Mouse (Mus musculus) heart, embryonic 12.5 days (tissue): ENCODE measurements around the gene Agps. TPM values are rescaled to one million over a fixed set of nuclear protein-coding genes. Genes with fewer than 3 reads are reported as not detected.

ENCODE experiments used
- ATAC-seq: fragments of 200-750 bp; cut with Nextera tagmentation; 2 replicates; pipeline ENCODE4 v1.8.0; 2017; ENCODE audit warnings: moderate TSS enrichment, moderate library complexity; ENCODE audit not compliant: insufficient number of reproducible peaks, low FRiP score
- H3K27ac ChIP-seq: fragments of 300-500 bp; sonication (generic); 2 replicates; pipeline ENCODE4 v1.5.1; 2016; ENCODE audit warnings: mild to moderate bottlenecking, moderate library complexity; ENCODE audit not compliant: poor library complexity, severe bottlenecking
- H3K27me3 ChIP-seq: fragments of 300-500 bp; sonication (generic); replicated peaks from 2 replicates; pipeline ENCODE4 v1.6.1; 2016; ENCODE audit warnings: mild to moderate bottlenecking, moderate library complexity
- H3K36me3 ChIP-seq: fragments of 300-500 bp; sonication (generic); 2 replicates; pipeline ENCODE4 v1.6.1; 2016; ENCODE audit warnings: mild to moderate bottlenecking, moderate library complexity
- H3K4me1 ChIP-seq: fragments of 300-500 bp; sonication (generic); replicated peaks from 2 replicates; pipeline ENCODE4 v1.6.1; 2016; ENCODE audit warnings: mild to moderate bottlenecking
- H3K4me2 ChIP-seq: fragments of 300-500 bp; sonication (generic); 2 replicates; pipeline ENCODE4 v1.6.1; 2016; ENCODE audit warnings: mild to moderate bottlenecking, moderate library complexity
- H3K4me3 ChIP-seq: fragments of 300-500 bp; sonication (generic); 2 replicates; pipeline ENCODE4 v1.5.1; 2016; ENCODE audit warnings: mild to moderate bottlenecking
- H3K9ac ChIP-seq: fragments of 300-500 bp; sonication (generic); 2 replicates; pipeline ENCODE4 v1.6.1; 2016; ENCODE audit warnings: mild to moderate bottlenecking, moderate library complexity
- H3K9me3 ChIP-seq: fragments of 300-500 bp; sonication (generic); replicated peaks from 2 replicates; pipeline ENCODE4 v1.6.1; 2016; ENCODE audit warnings: mild to moderate bottlenecking, moderate library complexity
- WGBS: fragments of 180-500 bp; shearing (Covaris S2); methylation state at CpG from one replicate; pipeline ENCODE4 v1.1.7; 2016; 5-methylcytosine and 5-hydroxymethylcytosine counted together
- polyA plus RNA-seq: library from polyadenylated mRNA; unstranded; fragments of >200 nt; fragmentation: Nextera tagmentation; extraction: Ambion mirVana; gene quantifications from 2 replicates; pipeline ENCODE4 v1.2.1, GENCODE M21; 2016

Gene Agps
- polyA plus RNA-seq, 1 experiment from 2014 or later: 40.3 TPM

DNA sequence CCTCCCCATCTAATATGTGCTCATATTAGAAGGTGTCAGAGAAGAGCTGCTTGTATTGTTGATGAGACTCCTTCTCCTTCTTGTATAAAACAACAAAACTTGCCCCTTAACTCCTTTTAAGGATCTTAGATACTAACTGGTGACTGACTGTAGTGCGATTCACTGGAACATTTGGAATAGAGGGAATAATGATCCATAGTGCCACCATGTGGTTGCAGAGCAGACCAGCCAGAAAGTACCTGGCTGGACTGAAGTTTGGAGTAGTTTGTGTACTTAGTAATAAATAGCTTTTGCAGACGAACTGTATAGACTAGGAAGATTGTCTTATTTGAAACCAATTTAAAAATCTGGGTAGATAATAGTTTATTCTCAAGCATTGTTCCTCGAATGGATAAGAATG lies 47.8 kb downstream of the Agps start:
- no peaks in the 10 kb centered on the region for H3K4me1 ChIP-seq
- peaks cover 9% of the 10 kb centered on the region; the same call in 1 of the 2 replicates for H3K36me3 ChIP-seq
- no peak overlapping the region for H3K27ac ChIP-seq
- H3K27me3 ChIP-seq: no peaks in the 10 kb centered on the region
- H3K4me3 ChIP-seq: no peak overlapping the region
- 49% methylated on average over 3 of the region's 3 CpGs for WGBS
- H3K4me2 ChIP-seq: no peak overlapping the region
- no peaks in the 10 kb centered on the region for H3K9me3 ChIP-seq
- ATAC-seq: no peak
- H3K9ac ChIP-seq: no peak overlapping the region

DNA sequence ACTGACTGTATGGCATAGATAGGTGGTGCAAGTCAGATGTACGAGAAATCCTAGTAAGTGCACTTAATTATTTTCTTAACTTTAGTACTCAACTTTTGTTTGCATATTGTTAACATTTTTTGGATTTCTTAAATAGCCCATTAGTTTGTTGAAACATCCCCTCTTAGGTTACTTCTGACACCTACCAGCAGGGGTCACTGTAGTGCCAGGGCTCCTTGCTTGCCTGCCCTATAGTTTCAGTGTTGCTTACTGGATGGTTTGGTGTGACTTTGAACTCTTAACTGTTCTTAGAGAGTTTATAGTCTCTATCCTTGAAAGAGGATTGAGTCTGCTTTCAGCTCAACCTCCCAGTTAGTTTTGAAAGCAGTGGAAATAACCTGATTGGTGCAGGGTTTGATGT lies 51.6 kb downstream of the Agps start:
- H3K36me3 ChIP-seq: peaks cover 7% of the 10 kb centered on the region
- no peaks in the 10 kb centered on the region for H3K9me3 ChIP-seq
- H3K9ac ChIP-seq: no peak overlapping the region
- H3K27me3 ChIP-seq: no peaks in the 10 kb centered on the region
- no peak overlapping the region for H3K27ac ChIP-seq
- WGBS: 42% methylated on average over 1 of the region's 1 CpGs
- H3K4me1 ChIP-seq: no peaks in the 10 kb centered on the region
- no peak overlapping the region for H3K4me3 ChIP-seq
- no peak overlapping the region for H3K4me2 ChIP-seq
- ATAC-seq: no peak

DNA sequence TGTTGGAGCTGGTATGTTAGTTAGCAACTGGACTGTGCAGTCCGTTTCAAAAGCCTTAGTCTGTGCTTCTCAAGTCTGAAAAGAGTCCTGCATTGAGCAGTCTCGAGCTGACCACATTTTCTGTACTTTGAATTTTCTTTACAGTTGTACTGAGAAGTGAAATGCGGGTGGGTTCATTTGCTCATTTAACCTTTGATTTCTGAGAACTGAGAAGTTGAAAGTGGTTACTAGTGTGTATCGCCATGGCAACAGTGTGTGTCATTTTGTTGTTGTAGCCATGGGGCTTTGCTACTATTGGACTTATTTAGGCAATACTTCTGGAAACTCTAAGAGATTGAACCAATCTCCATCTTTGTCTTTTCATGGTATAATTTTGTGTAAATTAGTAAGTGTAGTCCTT lies 60.0 kb downstream of the Agps start:
- H3K4me2 ChIP-seq: no peak overlapping the region
- H3K9me3 ChIP-seq: no peaks in the 10 kb centered on the region
- no peak overlapping the region for H3K9ac ChIP-seq
- H3K27ac ChIP-seq: no peak overlapping the region
- H3K36me3 ChIP-seq: peaks cover 9% of the 10 kb centered on the region
- H3K4me1 ChIP-seq: no peaks in the 10 kb centered on the region
- WGBS: 82% methylated on average over 4 of the region's 4 CpGs
- no peak overlapping the region for H3K4me3 ChIP-seq
- ATAC-seq: no peak
- H3K27me3 ChIP-seq: no peaks in the 10 kb centered on the region

DNA sequence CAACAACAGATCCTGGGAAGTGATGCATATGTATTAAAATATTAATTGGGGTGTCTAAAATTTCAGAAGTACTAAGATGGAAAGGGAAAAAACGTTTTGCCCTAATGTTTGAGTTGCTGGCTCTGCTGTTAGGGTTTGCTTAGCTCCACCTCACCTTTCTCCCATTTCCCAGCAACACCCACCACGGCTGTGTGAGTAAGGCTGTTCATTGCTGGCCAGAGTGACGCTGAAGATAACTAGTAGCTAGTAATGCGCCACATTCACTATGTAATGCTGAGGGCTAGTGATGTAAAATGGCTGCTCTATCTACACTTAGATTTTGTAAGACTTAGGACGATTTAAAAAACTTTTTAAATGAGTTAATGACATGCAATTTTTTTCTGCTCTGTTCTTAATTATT lies 63.7 kb downstream of the Agps start:
- Histone ChIP-seq H3K9me3 (peaks cover 5% of the 10 kb centered on the region; the same call in 1 of the 2 replicates), H3K4me1 (no peaks in the 10 kb centered on the region), H3K4me2 (no peak overlapping the region), H3K9ac (no peak overlapping the region), H3K27me3 (no peaks in the 10 kb centered on the region), H3K4me3 (no peak overlapping the region), H3K27ac (no peak overlapping the region), H3K36me3 (peaks cover 11% of the 10 kb centered on the region)
- no peak for ATAC-seq
- 80% methylated on average over 5 of the region's 5 CpGs for WGBS

DNA sequence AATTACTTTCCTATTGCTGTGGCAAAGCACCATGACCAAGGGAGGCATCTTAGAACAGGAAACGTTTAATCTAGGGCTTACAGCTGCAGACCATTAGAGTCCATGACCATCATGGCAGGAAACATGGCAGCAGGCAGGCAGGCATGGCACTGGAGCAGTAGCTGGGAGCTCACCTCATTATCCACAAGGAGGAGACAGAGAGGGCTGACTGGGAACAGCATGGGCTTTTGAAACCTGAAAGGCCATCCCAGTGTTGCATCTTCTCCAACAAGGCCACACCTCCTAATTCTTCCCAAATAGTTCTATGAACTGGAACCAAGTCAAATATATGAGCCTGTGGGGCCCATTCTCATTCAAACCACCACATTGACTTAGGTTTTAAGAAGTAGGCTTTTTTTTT lies 68.3 kb downstream of the Agps start:
- Histone ChIP-seq H3K4me2 (no peak overlapping the region), H3K4me1 (no peaks in the 10 kb centered on the region), H3K9ac (no peak overlapping the region), H3K9me3 (peaks cover 5% of the 10 kb centered on the region; the same call in 1 of the 2 replicates), H3K27me3 (no peaks in the 10 kb centered on the region), H3K4me3 (no peak overlapping the region), H3K36me3 (peaks cover 24% of the 10 kb centered on the region), H3K27ac (no peak overlapping the region)
- ATAC-seq: no peak
- WGBS: 84% methylated on average over 1 of the region's 1 CpGs

DNA sequence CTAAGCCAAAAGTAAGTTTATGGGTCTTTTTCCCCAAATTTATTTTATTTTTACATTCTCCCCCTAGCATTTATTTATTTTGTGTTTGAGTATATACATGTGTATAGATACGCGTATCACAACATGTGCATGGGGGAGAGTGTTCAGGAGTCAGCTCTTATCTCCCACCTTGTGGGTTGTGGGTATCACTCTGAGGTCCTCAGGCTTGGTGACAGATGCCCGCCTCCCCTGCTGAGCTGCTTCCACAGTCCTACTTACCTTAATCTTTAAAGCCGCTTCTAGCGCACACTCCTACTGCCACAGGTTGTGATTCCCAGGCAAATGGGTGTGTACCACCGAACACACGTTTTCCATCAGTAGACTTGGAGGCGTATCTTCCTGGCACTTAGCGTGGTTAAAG lies 69.9 kb downstream of the Agps start:
- peaks cover 29% of the 10 kb centered on the region for H3K36me3 ChIP-seq
- no peaks in the 10 kb centered on the region for H3K27me3 ChIP-seq
- H3K9ac ChIP-seq: no peak overlapping the region
- H3K9me3 ChIP-seq: peaks cover 5% of the 10 kb centered on the region; the same call in 1 of the 2 replicates
- no peak overlapping the region for H3K4me2 ChIP-seq
- H3K27ac ChIP-seq: no peak overlapping the region
- no peak overlapping the region for H3K4me3 ChIP-seq
- WGBS: 76% methylated on average over 9 of the region's 9 CpGs
- no peak for ATAC-seq
- no peaks in the 10 kb centered on the region for H3K4me1 ChIP-seq

DNA sequence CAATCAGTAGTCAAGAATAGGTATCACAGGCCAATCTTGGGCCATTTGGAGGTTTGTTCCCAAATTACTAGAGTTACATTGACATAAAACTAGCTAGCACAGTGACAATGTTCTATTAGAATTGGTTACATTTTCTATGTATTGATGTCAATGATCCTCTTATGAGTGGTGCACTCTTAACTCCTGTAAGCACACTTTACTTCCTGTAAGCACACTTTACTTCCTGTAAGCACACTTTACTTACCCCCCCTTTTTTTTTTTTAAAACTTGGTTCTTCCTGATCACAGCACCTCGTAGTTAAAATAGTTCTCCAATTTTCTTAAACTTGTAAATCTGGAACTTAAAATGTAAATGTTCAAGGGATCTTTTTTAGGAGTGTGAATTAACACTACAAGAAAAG lies 75.2 kb downstream of the Agps start:
- H3K4me2 ChIP-seq: no peak overlapping the region
- H3K4me1 ChIP-seq: no peaks in the 10 kb centered on the region
- ATAC-seq: no peak
- 92% methylated on average over 1 of the region's 1 CpGs for WGBS
- peaks cover 34% of the 10 kb centered on the region for H3K36me3 ChIP-seq
- no peak overlapping the region for H3K4me3 ChIP-seq
- no peaks in the 10 kb centered on the region for H3K9me3 ChIP-seq
- H3K9ac ChIP-seq: no peak overlapping the region
- no peaks in the 10 kb centered on the region for H3K27me3 ChIP-seq
- H3K27ac ChIP-seq: no peak overlapping the region

DNA sequence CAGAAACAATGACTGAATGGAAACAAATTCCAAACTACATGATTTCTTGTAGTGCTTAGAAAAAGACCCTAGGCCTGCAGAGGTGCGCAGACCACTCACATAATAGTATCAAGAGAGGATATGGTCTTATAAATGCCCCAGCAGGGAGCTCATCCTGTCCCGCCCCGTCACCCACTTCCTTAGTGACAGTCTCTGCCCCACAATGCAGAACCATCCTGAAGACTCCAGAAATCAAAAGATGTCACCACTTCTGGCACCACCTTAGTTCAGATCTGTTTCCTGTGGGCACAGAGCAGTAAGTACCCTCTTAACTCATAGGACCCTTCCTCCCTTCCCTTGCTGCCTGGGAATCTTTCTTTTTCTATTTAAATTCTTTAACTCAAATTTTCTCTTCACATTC lies 83.1 kb downstream of the Agps start:
- no peak for ATAC-seq
- WGBS: 91% methylated on average over 3 of the region's 3 CpGs

DNA sequence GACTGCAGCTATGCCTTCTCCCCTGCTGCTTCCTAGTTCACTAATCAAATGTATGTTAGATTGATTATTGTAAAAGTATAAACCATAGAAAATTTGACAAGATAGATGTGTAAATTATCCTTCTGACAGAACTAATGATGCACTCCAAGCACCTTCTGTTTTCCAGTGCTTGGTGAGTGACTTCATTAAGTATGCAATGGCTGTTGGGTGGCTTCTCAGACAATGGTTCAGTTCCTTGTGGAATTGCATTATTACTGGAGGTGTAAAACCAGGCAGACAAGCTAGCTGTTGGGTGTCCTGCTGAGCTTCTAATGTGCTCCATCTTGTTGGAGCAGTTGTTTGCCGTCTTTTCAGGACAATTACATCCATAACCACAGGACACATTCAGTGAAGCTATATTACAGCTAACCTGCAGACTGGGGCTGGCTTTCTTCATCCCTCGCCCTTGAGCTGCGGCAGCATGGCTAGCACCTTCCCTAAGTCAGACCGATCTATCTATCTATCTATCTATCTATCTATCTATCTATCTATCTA lies 91.9 kb downstream of the Agps start:
- H3K27me3 ChIP-seq: no peaks in the 10 kb centered on the region
- no peak overlapping the region for H3K9ac ChIP-seq
- no peak overlapping the region for H3K27ac ChIP-seq
- no peak for ATAC-seq
- H3K4me3 ChIP-seq: no peak overlapping the region
- WGBS: 86% methylated on average over 4 of the region's 4 CpGs
- H3K4me2 ChIP-seq: no peak overlapping the region
- H3K36me3 ChIP-seq: peaks cover 20% of the 10 kb centered on the region
- H3K4me1 ChIP-seq: no peaks in the 10 kb centered on the region
- no peaks in the 10 kb centered on the region for H3K9me3 ChIP-seq

More for the DNA sequence above, 83.1 kb downstream of the Agps start:
- H3K27ac ChIP-seq: no peak overlapping the region
- peaks cover 21% of the 10 kb centered on the region for H3K36me3 ChIP-seq
- H3K4me3 ChIP-seq: no peak overlapping the region
- no peak overlapping the region for H3K4me2 ChIP-seq
- H3K27me3 ChIP-seq: no peaks in the 10 kb centered on the region
- H3K9me3 ChIP-seq: no peaks in the 10 kb centered on the region
- no peak overlapping the region for H3K9ac ChIP-seq
- peaks cover 7% of the 10 kb centered on the region; the same call in 1 of the 2 replicates for H3K4me1 ChIP-seq

DNA sequence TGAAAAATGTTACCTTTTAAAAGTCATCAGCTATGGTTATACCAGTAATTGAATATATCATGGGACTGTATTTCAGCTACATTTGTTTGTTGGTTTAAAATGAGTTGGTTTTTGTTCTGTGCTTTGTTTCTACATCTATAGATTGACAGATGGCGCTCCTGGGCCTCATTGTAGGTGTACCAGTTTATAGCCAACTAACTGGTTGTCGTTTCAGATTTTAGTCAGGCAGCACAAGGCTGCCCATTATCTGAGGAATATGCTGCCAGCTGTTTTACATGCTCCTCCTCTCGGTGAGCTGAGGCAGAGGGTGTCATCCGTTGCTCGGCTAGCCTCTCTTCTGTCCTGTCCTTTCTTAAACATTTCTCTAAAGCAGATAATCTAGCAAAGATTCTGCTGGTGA lies 94.1 kb downstream of the Agps start:
- Histone ChIP-seq H3K4me2 (no peak overlapping the region), H3K36me3 (peaks cover 23% of the 10 kb centered on the region), H3K27me3 (no peaks in the 10 kb centered on the region), H3K27ac (no peak overlapping the region), H3K9ac (no peak overlapping the region), H3K4me1 (no peaks in the 10 kb centered on the region), H3K9me3 (no peaks in the 10 kb centered on the region), H3K4me3 (no peak overlapping the region)
- no peak for ATAC-seq
- 78% methylated on average over 5 of the region's 5 CpGs for WGBS

DNA sequence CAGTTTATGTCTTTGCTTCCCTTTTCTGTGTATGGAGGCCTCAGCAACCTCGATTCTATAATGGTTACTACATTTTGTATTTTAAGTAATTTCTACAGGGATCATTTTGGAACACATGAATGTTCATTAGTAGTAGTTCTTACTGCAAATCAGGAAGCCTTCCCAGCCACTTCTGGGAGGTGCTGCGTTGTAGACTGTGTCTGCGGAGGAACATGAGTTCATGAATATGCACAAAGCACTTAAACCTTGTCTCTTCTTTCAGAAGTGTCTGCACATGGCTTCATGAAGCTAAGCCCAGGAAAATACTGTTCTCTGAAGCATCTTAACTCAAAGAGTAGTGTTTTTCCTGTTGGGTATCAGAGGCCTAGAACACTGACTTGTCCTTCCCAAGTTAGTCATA lies 96.0 kb downstream of the Agps start:
- Histone ChIP-seq H3K4me3 (no peak overlapping the region), H3K4me1 (no peaks in the 10 kb centered on the region; the same call in 1 of the 2 replicates), H3K9me3 (no peaks in the 10 kb centered on the region), H3K27ac (no peak overlapping the region), H3K9ac (no peak overlapping the region), H3K36me3 (peaks cover 21% of the 10 kb centered on the region), H3K27me3 (no peaks in the 10 kb centered on the region), H3K4me2 (no peak overlapping the region)
- ATAC-seq: no peak
- 89% methylated on average over 3 of the region's 3 CpGs for WGBS

DNA sequence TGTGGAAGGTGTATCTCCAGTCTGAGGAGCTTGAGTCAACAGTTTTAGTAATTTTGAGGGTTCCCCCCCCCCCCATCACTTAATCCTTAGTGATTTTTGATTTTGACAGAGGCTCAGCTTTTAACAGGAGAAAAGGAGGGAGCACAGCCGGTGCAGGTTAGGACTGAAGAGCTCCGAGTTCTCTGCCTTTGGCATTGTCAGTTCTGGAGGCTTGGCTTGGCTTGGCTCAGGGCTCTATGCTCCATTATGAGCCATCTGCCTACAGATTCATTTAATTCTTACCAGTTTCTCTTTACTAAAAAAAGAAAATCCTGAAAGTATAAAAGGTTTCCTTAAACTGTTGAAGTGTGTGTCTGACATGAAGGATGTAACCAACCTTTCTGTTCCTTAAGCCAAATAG lies 97.2 kb downstream of the Agps start:
- WGBS: 91% methylated on average over 2 of the region's 2 CpGs
- H3K27me3 ChIP-seq: no peaks in the 10 kb centered on the region
- H3K4me3 ChIP-seq: no peak overlapping the region
- H3K27ac ChIP-seq: no peak overlapping the region
- no peak for ATAC-seq
- peaks cover 20% of the 10 kb centered on the region for H3K36me3 ChIP-seq
- no peaks in the 10 kb centered on the region for H3K9me3 ChIP-seq
- no peak overlapping the region for H3K4me2 ChIP-seq
- no peak overlapping the region for H3K9ac ChIP-seq
- H3K4me1 ChIP-seq: peaks cover 8% of the 10 kb centered on the region
